Mouse (Mus musculus): ENCODE measurements at regions not wholly inside any gene's neighbourhood (a gene's known extent, or its start where the extent isn't known, plus 50 kb on each side); places are given as distances from the start of the nearest gene placed in this dataset.
A peak's percentile ranks its signal among the peaks of the same experiment; 100 is the strongest.

DNA sequence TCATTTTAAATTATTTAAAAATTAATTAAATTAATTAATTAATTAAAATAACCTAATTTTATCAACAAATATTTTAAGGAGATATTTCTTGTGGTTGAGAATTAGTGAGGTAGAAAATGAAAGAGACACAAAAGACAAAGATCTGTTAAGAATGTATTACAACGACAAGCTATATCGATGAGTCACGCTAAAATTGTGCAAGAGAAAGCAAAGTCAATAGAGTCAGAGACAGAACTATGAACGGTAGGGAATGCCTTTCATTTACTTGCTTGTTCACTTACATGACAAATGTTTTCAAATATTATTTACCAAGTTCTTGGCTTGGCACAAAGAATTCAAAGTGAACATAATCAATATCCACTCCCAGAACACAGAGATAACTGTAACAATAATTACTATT, 582.5 kb downstream of the Prkd1 start:
- H3K27ac ChIP-seq (ENCODE audit: insufficient read depth, low read length) = no peak overlapping the region
- no peaks in the 10 kb centered on the region for H3K4me1 ChIP-seq (ENCODE audit: control insufficient read depth, insufficient read depth, low read length)
- no peak for DNase-seq
- 89% methylated on average over 4 of the region's 4 CpGs for WGBS
- TF ChIP-seq POLR2A (IDR thresholded peaks at IDR 0.05; ENCODE audit: borderline replicate concordance, insufficient read depth, low read length) (no peak), CTCF (IDR thresholded peaks at IDR 0.05; ENCODE audit: borderline replicate concordance, insufficient read depth, low read depth, low read length) (no peak)
- H3K4me3 ChIP-seq (replicated peaks; ENCODE audit: insufficient read depth, low read depth, low read length) = no peak overlapping the region
- no peaks in the 10 kb centered on the region for H3K27me3 ChIP-seq (ENCODE audit: control insufficient read depth, insufficient read depth, low read length)

DNA sequence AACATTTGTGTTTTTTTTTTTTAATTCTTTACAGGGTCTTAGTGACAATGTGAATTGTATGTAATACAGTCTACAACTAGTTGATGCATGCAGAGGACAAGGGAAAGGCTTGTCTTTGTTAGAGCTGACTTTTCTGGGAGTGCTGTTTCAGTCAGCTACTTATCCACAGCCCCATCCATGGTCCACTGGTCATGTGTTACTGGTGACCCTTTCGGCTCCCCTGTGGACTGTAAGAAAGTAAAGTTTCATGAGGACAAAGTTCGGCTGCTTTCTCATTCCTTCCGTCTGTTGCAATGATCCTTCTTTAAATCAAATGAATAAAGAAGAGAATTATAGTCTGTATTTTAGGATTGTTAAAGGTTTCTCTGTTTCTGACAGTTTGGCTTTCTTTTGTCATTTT, 577.1 kb downstream of the Prkd1 start:
- WGBS = 36% methylated on average over 3 of the region's 3 CpGs
- H3K27me3 ChIP-seq (ENCODE audit: control insufficient read depth, insufficient read depth, low read length) = no peaks in the 10 kb centered on the region
- no peak overlapping the region for H3K27ac ChIP-seq (ENCODE audit: insufficient read depth, low read length)
- no peak for DNase-seq
- no peaks in the 10 kb centered on the region for H3K4me1 ChIP-seq (ENCODE audit: control insufficient read depth, insufficient read depth, low read length)
- no peak overlapping the region for H3K4me3 ChIP-seq (replicated peaks; ENCODE audit: insufficient read depth, low read depth, low read length)
- TF ChIP-seq CTCF (IDR thresholded peaks at IDR 0.05; ENCODE audit: borderline replicate concordance, insufficient read depth, low read depth, low read length) = no peak
- no peak for TF ChIP-seq POLR2A (IDR thresholded peaks at IDR 0.05; ENCODE audit: borderline replicate concordance, insufficient read depth, low read length)

DNA sequence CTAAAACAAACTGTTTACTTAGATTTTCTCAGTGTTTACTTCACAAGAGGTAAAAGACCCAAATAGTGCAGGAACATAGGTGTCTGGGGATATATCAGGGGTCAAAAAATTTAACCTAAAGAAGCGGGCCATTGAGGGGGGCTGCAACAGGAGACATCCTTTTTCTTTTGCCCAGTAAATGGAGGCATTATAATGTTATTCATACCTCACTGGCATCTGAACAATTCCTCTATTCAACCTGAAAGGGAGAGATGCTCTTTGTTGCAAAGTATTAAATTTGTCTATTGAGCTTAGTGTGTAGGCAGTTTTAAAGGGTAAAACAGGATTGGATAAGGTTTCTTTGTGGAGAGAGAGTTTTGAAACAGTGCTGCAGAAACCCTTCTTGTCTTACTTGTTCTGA, 576.5 kb downstream of the Prkd1 start:
- 62% methylated on average over 1 of the region's 1 CpGs for WGBS
- DNase-seq = no peak

GRCm38 (mm10) chr12:50073684-50074083, 575.2 kb downstream of the Prkd1 start:
- H3K27me3 ChIP-seq (ENCODE audit: control insufficient read depth, insufficient read depth, low read length) = no peaks in the 10 kb centered on the region
- DNase-seq = peak in 1 of 2 experiments; percentile 1
- H3K27ac ChIP-seq (ENCODE audit: insufficient read depth, low read length) = no peak overlapping the region
- WGBS = 25% methylated on average over 2 of the region's 2 CpGs
- no peaks in the 10 kb centered on the region for H3K4me1 ChIP-seq (ENCODE audit: control insufficient read depth, insufficient read depth, low read length)
- TF ChIP-seq CTCF (IDR thresholded peaks at IDR 0.05; ENCODE audit: borderline replicate concordance, insufficient read depth, low read depth, low read length) (no peak), POLR2A (IDR thresholded peaks at IDR 0.05; ENCODE audit: borderline replicate concordance, insufficient read depth, low read length) (no peak)
- H3K4me3 ChIP-seq (replicated peaks; ENCODE audit: insufficient read depth, low read depth, low read length) = no peak overlapping the region

More for the DNA sequence above, 576.5 kb downstream of the Prkd1 start:
- Histone ChIP-seq H3K4me1 (ENCODE audit: control insufficient read depth, insufficient read depth, low read length) (no peaks in the 10 kb centered on the region), H3K27me3 (ENCODE audit: control insufficient read depth, insufficient read depth, low read length) (no peaks in the 10 kb centered on the region), H3K4me3 (replicated peaks; ENCODE audit: insufficient read depth, low read depth, low read length) (no peak overlapping the region), H3K27ac (ENCODE audit: insufficient read depth, low read length) (no peak overlapping the region)
- no peak for TF ChIP-seq POLR2A (IDR thresholded peaks at IDR 0.05; ENCODE audit: borderline replicate concordance, insufficient read depth, low read length)
- no peak for TF ChIP-seq CTCF (IDR thresholded peaks at IDR 0.05; ENCODE audit: borderline replicate concordance, insufficient read depth, low read depth, low read length)

GRCm38 (mm10) chr12:50081157-50081556, 567.7 kb downstream of the Prkd1 start:
- WGBS = 79% methylated on average over 9 of the region's 9 CpGs
- no peak for DNase-seq
- H3K27ac ChIP-seq (ENCODE audit: insufficient read depth, low read length) = no peak overlapping the region
- no peak overlapping the region for H3K4me3 ChIP-seq (replicated peaks; ENCODE audit: insufficient read depth, low read depth, low read length)
- TF ChIP-seq CTCF (IDR thresholded peaks at IDR 0.05; ENCODE audit: borderline replicate concordance, insufficient read depth, low read depth, low read length) (no peak), POLR2A (IDR thresholded peaks at IDR 0.05; ENCODE audit: borderline replicate concordance, insufficient read depth, low read length) (no peak)
- H3K4me1 ChIP-seq (ENCODE audit: control insufficient read depth, insufficient read depth, low read length) = no peaks in the 10 kb centered on the region
- no peaks in the 10 kb centered on the region for H3K27me3 ChIP-seq (ENCODE audit: control insufficient read depth, insufficient read depth, low read length)

DNA sequence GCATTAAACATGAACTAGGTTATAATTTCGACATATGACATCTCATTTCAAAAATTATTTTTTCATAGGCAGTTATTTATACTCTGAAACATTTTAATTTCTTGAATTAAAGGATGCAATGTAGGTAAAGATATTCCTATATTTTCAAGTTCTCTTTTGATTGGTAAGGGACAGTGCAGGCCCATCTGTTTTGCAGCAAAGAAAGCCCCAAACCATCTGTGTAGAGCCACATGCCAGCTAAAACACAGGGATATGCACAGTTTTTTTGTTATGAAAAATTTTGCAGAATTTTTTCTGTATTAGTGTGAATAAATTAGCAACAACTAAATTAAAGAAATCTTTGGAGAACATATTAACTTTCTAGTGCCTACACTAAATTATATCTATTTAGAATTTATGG, 567.3 kb downstream of the Prkd1 start:
- Histone ChIP-seq H3K4me3 (replicated peaks; ENCODE audit: insufficient read depth, low read depth, low read length) (no peak overlapping the region), H3K27ac (ENCODE audit: insufficient read depth, low read length) (no peak overlapping the region), H3K27me3 (ENCODE audit: control insufficient read depth, insufficient read depth, low read length) (no peaks in the 10 kb centered on the region), H3K4me1 (ENCODE audit: control insufficient read depth, insufficient read depth, low read length) (no peaks in the 10 kb centered on the region)
- no peak for DNase-seq
- WGBS = 81% methylated on average over 1 of the region's 1 CpGs
- no peak for TF ChIP-seq POLR2A (IDR thresholded peaks at IDR 0.05; ENCODE audit: borderline replicate concordance, insufficient read depth, low read length)
- TF ChIP-seq CTCF (IDR thresholded peaks at IDR 0.05; ENCODE audit: borderline replicate concordance, insufficient read depth, low read depth, low read length) = no peak

DNA sequence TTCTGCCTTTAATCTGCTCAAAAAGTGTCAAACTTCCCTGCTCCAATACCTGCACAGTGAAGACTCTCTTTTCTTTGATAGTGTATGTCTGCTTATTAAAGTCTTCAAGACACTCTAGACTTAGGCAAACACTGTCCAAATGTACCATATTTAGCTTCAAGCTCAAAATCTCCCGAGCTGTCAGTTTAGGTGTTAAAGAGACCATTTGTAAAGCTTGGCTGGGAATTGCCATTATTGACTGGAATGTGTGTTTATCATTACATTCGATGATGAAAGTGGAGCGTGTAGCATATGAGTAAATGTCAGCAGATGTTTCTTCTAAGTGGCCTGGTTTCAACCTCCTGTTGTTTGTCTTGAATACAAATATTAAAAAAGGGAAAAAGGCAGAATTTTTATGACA, 564.4 kb downstream of the Prkd1 start:
- no peak overlapping the region for H3K27ac ChIP-seq (ENCODE audit: insufficient read depth, low read length)
- TF ChIP-seq POLR2A (IDR thresholded peaks at IDR 0.05; ENCODE audit: borderline replicate concordance, insufficient read depth, low read length) (no peak), CTCF (IDR thresholded peaks at IDR 0.05; ENCODE audit: borderline replicate concordance, insufficient read depth, low read depth, low read length) (no peak)
- no peaks in the 10 kb centered on the region for H3K4me1 ChIP-seq (ENCODE audit: control insufficient read depth, insufficient read depth, low read length)
- no peak for DNase-seq
- WGBS = 37% methylated on average over 3 of the region's 3 CpGs
- no peaks in the 10 kb centered on the region for H3K27me3 ChIP-seq (ENCODE audit: control insufficient read depth, insufficient read depth, low read length)
- no peak overlapping the region for H3K4me3 ChIP-seq (replicated peaks; ENCODE audit: insufficient read depth, low read depth, low read length)

DNA sequence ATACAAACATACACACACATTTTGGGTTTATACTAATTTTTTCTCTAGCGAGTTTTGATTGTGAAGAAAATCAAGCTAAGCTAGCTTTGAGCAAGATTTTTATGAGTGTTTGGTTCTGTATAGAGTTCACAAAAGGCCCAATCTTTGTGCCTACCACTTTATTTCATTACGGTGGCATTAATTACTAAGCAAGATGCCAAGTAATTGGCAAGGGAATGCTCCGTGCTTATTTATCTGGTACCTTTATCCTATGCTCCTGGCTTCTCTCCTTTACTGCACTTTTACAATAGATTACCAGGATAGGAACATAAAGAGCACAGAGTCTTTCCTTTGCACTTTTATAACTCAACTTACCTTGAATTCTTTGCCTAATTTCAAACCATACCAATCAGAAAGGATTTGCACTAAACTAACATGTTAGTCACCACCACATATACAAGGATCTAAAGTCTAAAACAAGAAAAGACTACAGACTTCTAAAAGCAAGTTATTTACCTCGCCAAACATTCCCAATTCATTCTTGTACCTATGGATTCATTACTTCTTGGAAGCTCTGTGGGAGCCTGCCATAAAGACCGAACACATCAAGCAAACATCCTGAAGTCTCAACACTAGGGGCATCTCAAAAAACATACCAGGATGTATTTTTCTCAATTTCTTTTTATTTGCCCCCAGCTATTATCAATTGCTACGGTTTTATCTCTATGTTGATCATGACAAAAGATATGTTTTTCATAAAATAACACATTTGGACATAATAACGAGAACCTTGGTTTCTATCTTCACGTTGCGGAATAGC, 537.5 kb downstream of the Prkd1 start:
- Histone ChIP-seq H3K4me1 (ENCODE audit: control insufficient read depth, insufficient read depth, low read length) (no peaks in the 10 kb centered on the region), H3K4me3 (replicated peaks; ENCODE audit: insufficient read depth, low read depth, low read length) (no peak overlapping the region), H3K27me3 (ENCODE audit: control insufficient read depth, insufficient read depth, low read length) (no peaks in the 10 kb centered on the region), H3K27ac (ENCODE audit: insufficient read depth, low read length) (no peak overlapping the region)
- 83% methylated on average over 9 of the region's 9 CpGs for WGBS
- TF ChIP-seq CTCF (IDR thresholded peaks at IDR 0.05; ENCODE audit: borderline replicate concordance, insufficient read depth, low read depth, low read length) (no peak), POLR2A (IDR thresholded peaks at IDR 0.05; ENCODE audit: borderline replicate concordance, insufficient read depth, low read length) (no peak)
- DNase-seq = no peak

Measured in cerebellum, adult 2 months (tissue).